Mouse (Mus musculus): ENCODE measurements around the gene Enah.
A peak's percentile ranks its signal among the peaks of the same experiment; 100 is the strongest.

Gene Enah

GRCm38 (mm10) chr1:182027426-182027979 lies 7.7 kb upstream of the Enah start:
- no peak for DNase-seq

GRCm38 (mm10) chr1:182026821-182027220 lies 7.0 kb upstream of the Enah start:
- no peak for DNase-seq

GRCm38 (mm10) chr1:182026120-182026519 lies 6.3 kb upstream of the Enah start:
- DNase-seq = no peak

- no peak for DNase-seq
Measured at GRCm38 (mm10) chr1:182021691-182022299, 2.0 kb upstream of the Enah start.

- DNase-seq = no peak
Measured at GRCm38 (mm10) chr1:182020831-182021460, 1.2 kb upstream of the Enah start.

- DNase-seq = peak in 1 of 2 experiments; percentile 71
Measured at GRCm38 (mm10) chr1:182019266-182019925, 394 bp downstream of the Enah start.

- peak; percentile 57 to 69 for DNase-seq
Measured at GRCm38 (mm10) chr1:182018397-182019265, 1.2 kb downstream of the Enah start.

- no peak for DNase-seq
Measured at GRCm38 (mm10) chr1:182005831-182006230, 14.0 kb downstream of the Enah start.

GRCm38 (mm10) chr1:181998673-181999072 lies 21.1 kb downstream of the Enah start:
- no peak for DNase-seq

- DNase-seq = peak in 1 of 2 experiments; percentile 12
Measured at GRCm38 (mm10) chr1:181997791-181998190, 22.0 kb downstream of the Enah start.

- DNase-seq = no peak
Measured at GRCm38 (mm10) chr1:181993597-181993996, 26.2 kb downstream of the Enah start.

GRCm38 (mm10) chr1:181988367-181988766 lies 31.4 kb downstream of the Enah start:
- DNase-seq = no peak

- peak in 1 of 2 experiments; percentile 26 for DNase-seq
Measured at GRCm38 (mm10) chr1:181987226-181987625, 32.6 kb downstream of the Enah start.

- DNase-seq = no peak
Measured at GRCm38 (mm10) chr1:181985880-181986279, 33.9 kb downstream of the Enah start.

- no peak for DNase-seq
Measured at GRCm38 (mm10) chr1:181984811-181985210, 35.0 kb downstream of the Enah start.

- no peak for DNase-seq
Measured at GRCm38 (mm10) chr1:181980017-181980719, 39.6 kb downstream of the Enah start.

GRCm38 (mm10) chr1:181975510-181975909 lies 44.3 kb downstream of the Enah start:
- DNase-seq = no peak

GRCm38 (mm10) chr1:181974897-181975296 lies 44.9 kb downstream of the Enah start:
- no peak for DNase-seq

- no peak for DNase-seq
Measured at GRCm38 (mm10) chr1:181965277-181965676, 54.5 kb downstream of the Enah start.

GRCm38 (mm10) chr1:181963827-181964226 lies 56.0 kb downstream of the Enah start:
- DNase-seq = no peak

GRCm38 (mm10) chr1:181963351-181963750 lies 56.4 kb downstream of the Enah start:
- DNase-seq = no peak

- DNase-seq = no peak
Measured at GRCm38 (mm10) chr1:181960383-181960782, 59.4 kb downstream of the Enah start.

All from kidney, postnatal 4 days (tissue).